Mouse (Mus musculus): ENCODE data around the gene Wwc1.

DNA sequence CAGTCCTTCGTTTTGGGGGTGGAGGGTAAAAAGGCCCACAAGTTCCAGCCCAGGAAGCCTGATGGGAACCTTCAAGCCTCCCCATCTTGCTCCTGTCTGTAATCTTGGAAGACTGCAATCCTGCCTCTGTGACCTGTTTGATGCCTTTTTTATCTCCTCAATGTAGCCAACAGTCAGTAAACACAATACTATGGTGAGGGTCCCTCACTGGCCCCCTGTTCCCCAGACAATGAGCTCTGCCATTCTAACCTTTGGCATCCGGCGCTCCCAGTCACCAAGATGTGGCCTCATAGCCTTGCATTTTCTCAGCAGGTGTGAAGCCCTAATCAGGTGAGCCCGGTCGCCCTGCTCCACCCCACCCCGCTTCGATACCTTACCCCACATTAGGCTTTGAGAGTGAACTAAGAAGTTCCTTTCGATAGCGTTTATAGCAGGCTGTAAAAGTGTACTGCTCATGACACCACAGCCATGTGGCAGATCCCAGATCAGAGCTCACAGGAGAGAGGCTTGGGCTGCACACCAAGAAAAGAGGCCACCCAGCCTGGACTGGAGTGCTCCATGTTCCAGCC lies 16.3 kb downstream of the Wwc1 start:
- TF ChIP-seq CTCF (IDR thresholded peaks at IDR 0.05; ENCODE audit: borderline replicate concordance, insufficient read depth, low read depth, low read length) (no peak), POLR2A (IDR thresholded peaks at IDR 0.05; ENCODE audit: borderline replicate concordance, insufficient read depth, low read length) (no peak)

All from cerebellum, adult 2 months (tissue).